Mouse (Mus musculus): ENCODE measurements at regions not wholly inside any gene's neighbourhood (a gene's known extent, or its start where the extent isn't known, plus 50 kb on each side); places are given as distances from the start of the nearest gene placed in this dataset.

DNA sequence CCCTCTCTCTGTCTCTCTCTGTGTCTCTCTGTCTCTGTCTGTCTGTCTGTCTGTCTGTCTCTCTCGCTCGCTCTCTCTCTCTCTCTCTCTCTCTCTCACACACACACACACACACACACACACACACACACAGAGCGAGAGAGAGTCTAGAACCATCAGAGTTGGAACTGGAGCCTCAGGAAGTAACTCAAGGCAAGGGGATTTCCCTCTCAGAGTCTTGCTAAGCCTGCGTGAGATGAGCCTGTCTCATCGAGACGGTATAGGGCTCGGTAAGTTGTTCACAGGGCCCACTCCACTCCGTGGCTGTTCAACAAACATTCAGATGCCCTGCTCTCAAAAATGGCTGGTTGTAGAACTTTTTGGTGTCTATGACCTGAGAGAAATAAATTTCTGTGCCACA is 405.4 kb downstream of the Sox9 start:
- no peak for TF ChIP-seq CTCF (conservative IDR thresholded peaks at IDR 0.05; ENCODE audit: low read length)
- no peak for TF ChIP-seq POU5F1 (IDR thresholded peaks at IDR 0.05; ENCODE audit: borderline replicate concordance, low read length)
